Mouse (Mus musculus) neural tube, embryonic 14.5 days (tissue): ENCODE data around the gene Syngr2. TPM values are rescaled to one million over a fixed set of nuclear protein-coding genes. Genes with fewer than 3 reads are reported as not detected.

Experiments
- ATAC-seq: fragments of 200-750 bp; cut with Nextera tagmentation; 2 replicates; pipeline ENCODE4 v1.8.0; 2017; ENCODE audit warnings: low read depth, mild to moderate bottlenecking, moderate TSS enrichment, moderate library complexity
- H3K27ac ChIP-seq: fragments of 300-500 bp; sonication (generic); 2 replicates; pipeline ENCODE4 v1.5.1; 2014; ENCODE audit warnings: low read depth, mild to moderate bottlenecking, control low read depth, low read length, moderate library complexity, mixed read lengths
- H3K27me3 ChIP-seq: fragments of 300-500 bp; sonication (generic); 2 replicates; pipeline ENCODE4 v1.6.1; 2014; ENCODE audit warnings: low read length; ENCODE audit not compliant: control insufficient read depth, insufficient read depth
- H3K36me3 ChIP-seq: fragments of 300-500 bp; sonication (generic); 2 replicates; pipeline ENCODE4 v1.6.1; 2014; ENCODE audit warnings: low read length, mixed read lengths; ENCODE audit not compliant: control insufficient read depth, insufficient read depth
- H3K4me1 ChIP-seq: fragments of 300-500 bp; sonication (generic); 2 replicates; pipeline ENCODE4 v1.6.1; 2014; ENCODE audit warnings: low read length; ENCODE audit not compliant: control insufficient read depth, insufficient read depth
- H3K4me2 ChIP-seq: fragments of 300-500 bp; sonication (generic); 2 replicates; pipeline ENCODE4 v1.6.1; 2014; ENCODE audit warnings: mild to moderate bottlenecking, low read depth, low read length, control low read depth
- H3K4me3 ChIP-seq: fragments of 300-500 bp; sonication (generic); 2 replicates; pipeline ENCODE4 v1.5.1; 2014; ENCODE audit warnings: low read depth, low read length, control low read depth, mixed read lengths
- H3K9ac ChIP-seq: fragments of 300-500 bp; sonication (generic); replicated peaks from 2 replicates; pipeline ENCODE4 v1.6.1; 2014; ENCODE audit warnings: low read depth, mild to moderate bottlenecking, control low read depth, low read length, mixed read lengths
- H3K9me3 ChIP-seq: fragments of 300-500 bp; sonication (generic); 2 replicates; pipeline ENCODE4 v1.6.1; 2016; ENCODE audit warnings: low read length; ENCODE audit not compliant: control insufficient read depth
- WGBS: fragments of 180-500 bp; shearing (Covaris S2); extraction: QIAGEN DNeasy Blood & Tissue Kit; methylation state at CpG from one replicate; pipeline ENCODE4 v1.1.7; 2014; 5-methylcytosine and 5-hydroxymethylcytosine counted together
- polyA plus RNA-seq: library from polyadenylated mRNA; unstranded; fragments of >200 nt; fragmentation: Nextera tagmentation; extraction: Ambion mirVana; gene quantifications from 2 replicates; pipeline ENCODE4 v1.2.1, GENCODE M21; 2014

The Syngr2 gene
- polyA plus RNA-seq, 1 experiment from 2014 or later, result 9.7 TPM

DNA sequence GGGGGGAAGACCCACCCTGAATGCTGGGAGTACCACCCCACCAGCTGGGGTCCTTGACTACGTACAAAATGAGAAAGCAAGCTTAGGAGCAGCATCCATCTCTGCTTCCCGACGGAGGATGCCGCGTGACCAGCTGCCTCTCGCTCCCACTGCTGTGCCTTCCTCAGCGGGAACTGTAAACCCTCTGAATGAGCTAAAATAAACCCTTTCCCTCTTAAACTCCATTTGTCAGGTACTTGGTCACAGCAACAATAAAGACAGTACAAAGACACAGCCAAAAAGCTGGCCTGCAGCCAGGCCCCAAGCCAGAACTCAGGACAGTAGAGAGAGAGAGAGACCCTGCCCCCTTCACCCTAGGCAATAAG, 39.8 kb upstream of the Syngr2 start:
- no peaks in the 10 kb centered on the region for H3K9me3 ChIP-seq
- no peak overlapping the region for H3K9ac ChIP-seq
- H3K36me3 ChIP-seq, result peaks cover 5% of the 10 kb centered on the region; the same call in 1 of the 2 replicates
- peak; percentile 22; the same call in 1 of the 2 replicates for ATAC-seq
- no peak overlapping the region for H3K4me2 ChIP-seq
- WGBS, result 42% methylated on average over 7 of the region's 7 CpGs
- H3K4me1 ChIP-seq, result 0 out of 2 replicates have a peak, but pooled peaks cover 3% of the 10 kb centered on the region
- no peaks in the 10 kb centered on the region for H3K27me3 ChIP-seq
- no peak overlapping the region for H3K4me3 ChIP-seq
- H3K27ac ChIP-seq, result 0 out of 2 replicates have a peak overlapping the region, but pooled peaks have one; percentile 29

DNA sequence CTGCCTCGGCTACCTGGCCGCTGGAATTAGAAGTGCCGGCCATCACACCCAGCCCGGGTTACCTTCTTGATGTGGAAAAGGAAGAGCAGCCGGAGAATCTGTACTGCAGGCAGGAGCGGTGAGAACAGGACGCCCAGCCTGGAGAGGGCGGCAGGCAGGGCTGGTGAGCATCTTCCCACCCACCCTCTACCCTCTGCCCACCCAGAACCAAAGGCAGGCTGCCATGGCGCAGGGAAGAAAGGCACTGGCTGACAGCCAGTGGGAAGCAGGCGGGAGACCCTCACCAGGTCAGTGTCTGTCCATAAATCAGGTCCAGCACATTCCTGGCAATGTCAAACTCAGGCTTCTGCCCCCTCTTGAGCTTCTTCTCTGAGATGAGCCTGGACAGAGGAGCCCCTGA, 39.1 kb upstream of the Syngr2 start:
- 0 out of 2 replicates have a peak, but pooled peaks cover 3% of the 10 kb centered on the region for H3K4me1 ChIP-seq

DNA sequence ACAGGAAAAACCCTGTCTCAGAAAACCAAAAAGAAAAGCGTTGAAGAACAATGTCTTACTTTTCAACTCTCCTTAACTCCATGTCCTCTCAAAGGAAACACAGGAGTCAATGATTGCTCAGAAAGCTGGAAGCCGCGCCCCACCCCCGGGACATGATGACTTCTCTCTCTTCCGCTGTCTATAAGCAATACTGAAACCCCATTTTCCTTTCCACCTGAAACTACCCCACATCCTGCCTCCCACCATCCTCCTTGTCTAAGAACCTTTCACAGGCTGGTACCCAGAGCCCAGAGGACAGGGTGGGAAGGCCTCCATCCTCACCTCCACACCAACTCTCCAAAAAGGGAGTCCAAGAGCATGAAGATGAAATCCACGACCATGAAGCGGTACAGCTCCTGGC, 37.1 kb upstream of the Syngr2 start:
- Histone ChIP-seq H3K27ac (no peak overlapping the region), H3K36me3 (no peaks in the 10 kb centered on the region), H3K9me3 (no peaks in the 10 kb centered on the region), H3K4me1 (0 out of 2 replicates have a peak, but pooled peaks cover 3% of the 10 kb centered on the region), H3K4me3 (no peak overlapping the region), H3K9ac (no peak overlapping the region), H3K27me3 (no peaks in the 10 kb centered on the region), H3K4me2 (no peak overlapping the region)
- no peak for ATAC-seq
- 94% methylated on average over 7 of the region's 7 CpGs for WGBS

More for the DNA sequence above, 39.1 kb upstream of the Syngr2 start:
- no peak overlapping the region for H3K27ac ChIP-seq
- ATAC-seq, result peak; percentile 73; the same call in 1 of the 2 replicates
- no peak overlapping the region for H3K4me3 ChIP-seq
- H3K9me3 ChIP-seq, result no peaks in the 10 kb centered on the region
- no peak overlapping the region for H3K4me2 ChIP-seq
- no peaks in the 10 kb centered on the region for H3K27me3 ChIP-seq
- H3K9ac ChIP-seq, result no peak overlapping the region
- no peaks in the 10 kb centered on the region for H3K36me3 ChIP-seq
- WGBS, result 63% methylated on average over 10 of the region's 10 CpGs

DNA sequence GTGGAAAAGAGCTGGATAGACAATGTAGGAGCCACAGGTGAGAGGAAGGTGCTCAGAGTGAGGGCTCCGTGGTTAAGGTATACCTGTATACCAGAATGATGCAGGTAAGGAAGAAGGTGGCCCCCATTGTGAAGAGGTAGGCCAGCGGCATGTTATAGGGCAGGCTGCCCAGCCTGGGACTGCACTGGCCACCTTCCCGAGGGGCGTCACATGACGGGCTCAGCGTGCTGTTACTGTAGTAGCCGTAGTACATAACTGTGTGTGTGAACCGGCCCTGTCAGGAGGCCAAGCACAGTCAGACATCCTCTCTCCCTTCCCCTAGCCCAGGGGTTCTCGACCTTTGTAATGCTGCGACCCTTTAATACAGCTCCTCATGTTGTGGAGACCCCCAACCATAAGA, 34.5 kb upstream of the Syngr2 start:
- no peak for ATAC-seq

DNA sequence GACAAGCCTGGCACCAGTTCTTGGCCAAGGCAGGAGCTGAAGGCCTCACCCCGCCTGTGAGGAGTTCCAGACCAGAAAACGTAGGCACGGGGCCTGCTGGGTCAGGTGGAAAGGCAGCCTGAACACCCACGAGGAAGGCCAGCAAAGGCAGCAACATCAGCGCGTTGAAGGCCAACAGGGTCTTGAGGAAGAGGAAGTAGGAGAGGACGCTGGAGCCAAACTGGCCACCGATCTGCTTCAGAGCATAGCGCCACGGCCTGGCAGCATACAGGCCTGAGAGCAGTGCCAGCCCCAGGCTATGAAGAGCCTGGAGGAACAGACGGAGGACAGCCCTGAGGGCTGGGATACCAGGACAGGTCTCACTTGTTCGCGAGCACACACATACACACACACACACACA, 33.9 kb upstream of the Syngr2 start:
- H3K4me1 ChIP-seq, result peaks cover 12% of the 10 kb centered on the region
- no peak for ATAC-seq
- no peak overlapping the region for H3K9ac ChIP-seq
- 93% methylated on average over 13 of the region's 13 CpGs for WGBS
- H3K4me2 ChIP-seq, result no peak overlapping the region
- H3K27me3 ChIP-seq, result no peaks in the 10 kb centered on the region; the same call in 1 of the 2 replicates
- H3K4me3 ChIP-seq, result no peak overlapping the region
- H3K9me3 ChIP-seq, result no peaks in the 10 kb centered on the region
- no peaks in the 10 kb centered on the region for H3K36me3 ChIP-seq
- H3K27ac ChIP-seq, result no peak overlapping the region

More for the DNA sequence above, 34.5 kb upstream of the Syngr2 start:
- Histone ChIP-seq H3K4me3 (no peak overlapping the region), H3K27me3 (no peaks in the 10 kb centered on the region; the same call in 1 of the 2 replicates), H3K9ac (no peak overlapping the region), H3K4me1 (peaks cover 6% of the 10 kb centered on the region; the same call in 1 of the 2 replicates), H3K4me2 (no peak overlapping the region), H3K27ac (no peak overlapping the region), H3K36me3 (no peaks in the 10 kb centered on the region), H3K9me3 (no peaks in the 10 kb centered on the region)
- 93% methylated on average over 10 of the region's 10 CpGs for WGBS

DNA sequence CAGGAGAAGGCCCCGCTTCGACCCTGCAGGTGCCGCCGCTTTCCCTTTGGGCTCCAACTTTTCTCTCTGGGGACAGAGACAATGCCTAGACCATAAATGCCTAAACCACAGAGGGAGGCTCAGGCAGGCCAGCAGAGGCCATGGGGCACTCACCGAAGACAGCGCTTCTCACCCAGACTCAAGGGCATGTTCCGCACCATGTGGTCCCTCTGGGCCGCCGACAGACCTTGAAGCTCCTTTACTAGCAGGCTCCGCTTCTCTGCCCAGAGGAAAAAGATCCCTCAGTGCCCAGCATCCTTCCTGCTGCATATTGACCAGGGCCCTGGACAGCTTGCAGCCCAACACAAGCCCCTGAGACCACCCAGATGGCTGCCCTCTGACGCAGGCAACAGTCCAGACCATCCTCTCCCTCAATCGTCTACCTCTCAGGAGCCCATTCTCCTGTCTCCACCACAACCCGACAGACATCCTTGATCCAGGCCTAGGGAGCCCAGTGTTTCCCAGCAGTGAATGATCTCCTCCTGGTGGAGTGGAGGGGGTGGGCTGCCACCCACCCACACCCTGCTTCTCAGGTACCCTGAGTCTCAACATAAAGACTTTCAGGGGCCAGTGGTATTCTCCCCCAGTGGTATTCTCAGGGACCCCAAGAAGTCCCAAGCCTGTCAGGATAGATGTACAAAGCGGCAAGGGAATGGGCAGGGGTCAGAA, 33.2 kb upstream of the Syngr2 start:
- Histone ChIP-seq H3K27me3 (no peaks in the 10 kb centered on the region; the same call in 1 of the 2 replicates), H3K4me3 (no peak overlapping the region), H3K4me2 (no peak overlapping the region), H3K9ac (no peak overlapping the region), H3K27ac (no peak overlapping the region), H3K36me3 (no peaks in the 10 kb centered on the region), H3K9me3 (no peaks in the 10 kb centered on the region), H3K4me1 (peaks cover 17% of the 10 kb centered on the region)
- 80% methylated on average over 14 of the region's 14 CpGs for WGBS
- ATAC-seq, result no peak

DNA sequence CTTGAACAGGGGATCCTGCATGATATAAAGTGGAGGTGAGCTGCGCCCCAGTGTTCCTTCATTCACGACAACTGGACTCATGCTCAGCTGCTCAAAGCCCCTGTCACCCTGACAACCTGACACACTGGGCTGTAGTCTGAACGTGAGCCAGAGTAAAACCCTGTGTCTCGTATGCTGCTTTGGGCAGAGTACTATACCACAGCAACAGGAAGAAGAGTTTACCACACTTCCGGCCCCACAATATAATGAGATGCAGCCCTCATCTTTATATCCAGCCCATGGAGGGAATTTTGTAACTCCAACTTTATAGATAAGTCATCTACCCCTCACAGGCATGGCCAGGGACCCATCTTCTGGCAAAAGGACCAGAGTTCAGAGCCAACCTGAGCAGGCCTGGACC, 32.4 kb upstream of the Syngr2 start:
- Histone ChIP-seq H3K36me3 (no peaks in the 10 kb centered on the region), H3K4me2 (no peak overlapping the region), H3K27ac (no peak overlapping the region), H3K4me3 (no peak overlapping the region), H3K9me3 (no peaks in the 10 kb centered on the region), H3K27me3 (no peaks in the 10 kb centered on the region; the same call in 1 of the 2 replicates), H3K4me1 (peaks cover 18% of the 10 kb centered on the region), H3K9ac (no peak overlapping the region)
- no peak for ATAC-seq
- 86% methylated on average over 5 of the region's 5 CpGs for WGBS

DNA sequence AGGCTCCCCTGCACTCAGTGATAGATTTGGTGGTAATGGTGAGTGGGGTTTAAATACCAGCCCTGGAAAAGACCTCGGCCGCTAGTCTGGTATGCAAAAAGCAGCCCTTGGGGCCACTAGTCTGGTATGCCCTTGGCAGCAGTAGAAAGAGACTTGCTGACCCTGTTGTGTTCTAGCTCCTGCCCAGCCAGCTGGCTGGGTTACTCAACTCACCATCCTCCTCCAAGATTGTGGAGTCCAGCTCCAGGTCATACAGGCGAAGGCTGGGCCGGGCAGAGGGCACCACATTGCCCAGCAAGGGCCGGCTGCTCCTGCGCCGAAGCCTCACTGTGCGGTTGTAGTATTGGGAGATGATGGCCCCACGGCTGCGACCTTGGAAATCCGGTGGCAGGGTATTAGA, 31.4 kb upstream of the Syngr2 start:
- 93% methylated on average over 11 of the region's 11 CpGs for WGBS

DNA sequence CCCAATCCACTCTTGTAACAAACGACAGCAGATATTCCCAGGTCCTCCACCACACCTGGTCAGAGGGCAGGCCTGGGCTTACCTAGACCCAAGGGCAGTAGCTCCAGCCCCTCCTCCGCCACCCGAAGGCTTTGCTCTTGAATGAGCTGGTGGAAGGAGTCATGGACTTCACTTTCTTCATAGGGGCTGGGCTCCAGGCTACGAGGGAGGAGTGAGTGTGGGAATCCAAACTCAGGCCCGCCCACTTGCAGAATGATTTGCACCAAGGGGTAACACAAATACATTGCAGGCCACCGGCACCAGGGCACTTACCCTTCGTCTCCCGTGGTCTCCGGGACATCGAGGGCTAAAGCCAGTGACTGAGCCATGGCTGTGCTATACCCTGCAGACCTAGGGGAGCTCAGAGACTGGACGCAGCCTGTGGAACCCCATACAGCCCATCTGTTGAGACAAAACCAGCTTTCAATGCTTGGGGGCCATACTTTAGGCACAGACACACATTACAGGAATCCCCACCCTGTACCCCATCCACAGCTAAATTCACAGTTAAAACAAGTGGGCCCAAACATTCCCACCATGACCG, 30.5 kb upstream of the Syngr2 start:
- Histone ChIP-seq H3K4me2 (peak overlapping the region; percentile 22; the same call in 1 of the 2 replicates), H3K27ac (peak overlapping the region; percentile 61), H3K36me3 (no peaks in the 10 kb centered on the region), H3K9ac (no peak overlapping the region), H3K4me1 (peaks cover 27% of the 10 kb centered on the region), H3K4me3 (no peak overlapping the region), H3K27me3 (no peaks in the 10 kb centered on the region; the same call in 1 of the 2 replicates), H3K9me3 (no peaks in the 10 kb centered on the region)
- ATAC-seq, result no peak
- WGBS, result 46% methylated on average over 12 of the region's 12 CpGs

More for the DNA sequence above, 31.4 kb upstream of the Syngr2 start:
- H3K36me3 ChIP-seq, result no peaks in the 10 kb centered on the region
- H3K4me2 ChIP-seq, result no peak overlapping the region
- no peak for ATAC-seq
- peaks cover 22% of the 10 kb centered on the region for H3K4me1 ChIP-seq
- no peak overlapping the region for H3K27ac ChIP-seq
- H3K27me3 ChIP-seq, result no peaks in the 10 kb centered on the region; the same call in 1 of the 2 replicates
- H3K4me3 ChIP-seq, result no peak overlapping the region
- no peak overlapping the region for H3K9ac ChIP-seq
- H3K9me3 ChIP-seq, result no peaks in the 10 kb centered on the region
